Mouse (Mus musculus) urinary bladder, adult 2 months (tissue): ENCODE results near the gene Fbxw5. TPM values are rescaled to one million over a fixed set of nuclear protein-coding genes. Genes with fewer than 3 reads are reported as not detected.
"Not testable (repeated sequence)": the region's sequence is repeated elsewhere in the genome, so short reads cannot be mapped to it uniquely, and the experiment has no call there.

Experiments used
- DNase-seq: peaks from one replicate; pipeline ENCODE4 v3.0.0; 2022; ENCODE audit warnings: low spot score
- polyA plus RNA-seq: library from polyadenylated mRNA; depleted of rRNA; stranded (reverse); fragments of >200 nt; gene quantifications from 2 replicates; pipeline ENCODE4 v1.2.3, GENCODE M21; 2012; rRNA removed

Fbxw5 gene
- polyA plus RNA-seq, 1 experiment = 15.1 TPM

GRCm38 (mm10) chr2:25509912-25510311 is 9.4 kb downstream of the Fbxw5 start:
- no peak for DNase-seq

- DNase-seq = no peak
Observed at GRCm38 (mm10) chr2:25526510-25527302, 26.2 kb downstream of the Fbxw5 start.

DNA sequence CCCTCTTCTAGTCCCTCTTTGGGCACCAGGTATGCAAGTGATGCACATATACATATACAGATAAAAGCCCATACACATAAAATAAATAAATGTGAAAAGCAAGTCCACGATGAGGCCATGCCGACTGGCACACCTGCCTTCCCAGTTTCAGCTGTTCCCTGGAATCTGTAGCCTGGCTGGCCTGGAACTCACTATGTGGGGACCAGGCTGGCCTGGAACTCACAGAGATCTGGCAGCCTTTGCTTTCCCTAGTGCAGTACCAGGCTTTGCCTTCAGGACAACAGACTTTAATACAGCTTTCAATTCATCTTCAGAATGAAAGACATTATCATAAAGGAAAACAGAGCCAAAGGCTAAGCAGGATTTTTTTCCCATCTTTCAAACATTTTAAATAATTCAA is 33.2 kb downstream of the Fbxw5 start:
- DNase-seq = no peak

- DNase-seq = no peak
Observed at GRCm38 (mm10) chr2:25534178-25534865, 33.8 kb downstream of the Fbxw5 start.

DNA sequence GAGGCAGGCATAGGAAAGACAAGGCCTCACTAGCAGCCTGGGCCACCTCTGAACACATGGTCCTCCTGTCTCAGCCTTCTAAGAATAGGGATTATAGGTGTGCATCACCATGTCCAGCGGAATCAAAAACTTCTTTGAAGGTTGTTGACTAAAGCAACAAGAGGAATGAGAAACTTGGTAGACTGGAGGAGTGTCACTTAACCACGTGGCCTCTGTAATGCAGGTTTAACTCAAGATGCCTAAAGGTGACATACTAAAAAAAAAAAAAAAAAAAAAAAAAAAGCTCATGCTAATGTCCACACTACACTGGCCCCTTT is 34.3 kb downstream of the Fbxw5 start:
- no peak for DNase-seq

GRCm38 (mm10) chr2:25536531-25536930 is 36.0 kb downstream of the Fbxw5 start:
- DNase-seq = no peak

- DNase-seq = no peak
Observed at GRCm38 (mm10) chr2:25540541-25540948, 40.0 kb downstream of the Fbxw5 start.

DNA sequence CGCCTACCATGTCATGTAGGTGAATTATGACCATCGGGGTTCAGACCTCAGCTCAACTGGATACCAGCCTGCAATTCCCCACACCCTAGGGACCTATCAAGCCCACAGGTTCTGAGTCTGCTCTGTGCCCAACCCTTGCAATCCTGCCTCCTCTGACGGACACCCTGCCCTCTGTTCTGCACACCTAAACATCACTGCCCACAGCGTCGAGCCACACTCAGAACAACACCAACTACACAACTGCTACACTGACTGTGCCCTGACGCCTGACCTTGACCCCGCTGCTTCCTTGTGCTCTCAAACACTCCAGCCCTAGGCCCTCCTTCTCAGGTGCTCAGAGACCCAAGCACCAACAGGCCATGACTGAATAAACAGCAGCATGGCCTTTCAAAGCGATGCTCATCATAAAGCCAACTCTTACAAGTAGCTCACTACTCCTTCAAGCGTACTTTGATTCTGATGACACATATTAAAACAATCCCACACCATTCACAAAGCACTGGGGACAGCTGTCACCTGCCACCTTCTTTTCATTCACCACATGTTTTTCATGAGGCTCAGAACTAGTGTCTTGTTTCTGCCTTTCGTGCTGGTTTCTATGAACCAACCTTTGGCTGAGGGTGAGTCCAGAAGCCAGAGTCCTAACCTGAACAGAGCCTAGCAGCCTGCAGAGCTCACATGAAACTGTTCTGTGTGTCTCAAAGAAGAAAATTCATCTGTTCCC is 41.3 kb downstream of the Fbxw5 start:
- DNase-seq = no peak

DNA sequence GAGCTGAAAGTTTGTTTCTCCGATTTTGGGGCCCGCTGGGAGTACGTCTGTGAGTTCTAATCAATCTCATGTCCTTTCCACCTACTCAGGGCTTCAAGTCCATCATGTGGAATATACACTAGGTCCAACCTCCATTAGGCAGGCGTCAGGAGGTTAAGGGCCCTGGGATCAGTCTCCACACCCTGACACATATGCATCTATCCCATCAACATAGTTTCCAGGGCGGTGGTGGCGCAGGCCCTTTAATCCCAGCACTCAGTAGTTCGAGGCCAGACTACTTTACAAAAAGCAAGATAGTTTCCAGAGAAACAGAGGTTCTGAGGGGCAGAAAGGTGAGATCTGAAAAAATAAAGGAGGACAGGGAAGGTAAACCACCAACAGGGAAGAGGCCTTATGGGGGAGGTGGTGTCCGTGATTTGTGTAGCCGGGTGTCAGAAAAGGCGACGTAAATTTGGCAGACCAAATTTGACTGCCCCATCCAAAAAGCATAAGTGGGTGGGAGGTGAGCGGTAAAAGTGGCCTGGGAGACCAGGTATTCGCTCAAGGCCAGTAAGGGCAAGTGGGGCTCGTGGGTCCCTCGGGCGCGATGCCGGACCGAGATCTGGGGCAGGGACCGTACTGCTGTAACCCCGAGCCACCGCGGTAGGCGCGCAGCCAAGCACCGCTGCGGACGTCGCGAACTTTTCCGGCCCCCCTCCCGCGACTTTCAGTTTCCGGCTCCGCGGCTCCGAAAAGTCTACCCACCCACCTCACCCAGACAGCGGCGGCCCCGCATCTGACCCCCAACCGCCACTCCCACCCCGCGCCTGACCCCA is 45.7 kb downstream of the Fbxw5 start:
- DNase-seq = no peak

DNA sequence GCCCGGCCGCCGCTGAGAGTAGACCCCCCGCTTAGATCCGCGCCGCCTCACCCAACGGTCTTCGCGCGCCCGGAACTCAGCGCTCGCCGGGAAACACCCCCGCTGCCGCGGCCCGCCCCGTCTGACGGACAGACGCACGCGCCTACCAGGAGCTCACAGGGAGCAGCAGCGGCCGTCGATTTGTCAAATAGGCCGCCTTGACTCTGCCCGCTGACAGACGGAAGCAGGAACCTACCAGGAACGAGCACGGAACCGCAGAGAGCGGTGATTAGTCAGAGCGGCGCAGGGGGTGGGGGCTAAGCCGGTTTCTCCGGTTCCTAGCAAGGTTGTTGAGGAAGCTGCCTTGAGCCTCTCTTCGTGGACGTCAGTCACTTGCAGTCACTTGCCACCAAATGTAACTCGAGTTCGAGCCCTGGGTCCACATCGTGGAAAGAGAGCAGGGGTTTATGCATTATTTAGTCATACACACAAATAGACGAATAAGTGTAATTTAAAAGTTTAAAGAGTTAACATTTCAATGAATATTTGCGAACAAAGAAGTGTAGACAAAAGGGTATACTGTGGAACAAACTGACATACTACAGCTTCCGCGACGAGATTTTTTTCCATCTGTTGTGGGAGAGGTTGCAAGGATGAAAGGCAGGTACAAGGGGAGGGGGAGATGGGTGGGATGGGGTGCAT is 46.4 kb downstream of the Fbxw5 start, which contains the start of gene Traf2:
Traf2 (minus strand) TSS at position 130 of the 681 bp plus-strand sequence.
- peak; percentile 97 for DNase-seq

DNA sequence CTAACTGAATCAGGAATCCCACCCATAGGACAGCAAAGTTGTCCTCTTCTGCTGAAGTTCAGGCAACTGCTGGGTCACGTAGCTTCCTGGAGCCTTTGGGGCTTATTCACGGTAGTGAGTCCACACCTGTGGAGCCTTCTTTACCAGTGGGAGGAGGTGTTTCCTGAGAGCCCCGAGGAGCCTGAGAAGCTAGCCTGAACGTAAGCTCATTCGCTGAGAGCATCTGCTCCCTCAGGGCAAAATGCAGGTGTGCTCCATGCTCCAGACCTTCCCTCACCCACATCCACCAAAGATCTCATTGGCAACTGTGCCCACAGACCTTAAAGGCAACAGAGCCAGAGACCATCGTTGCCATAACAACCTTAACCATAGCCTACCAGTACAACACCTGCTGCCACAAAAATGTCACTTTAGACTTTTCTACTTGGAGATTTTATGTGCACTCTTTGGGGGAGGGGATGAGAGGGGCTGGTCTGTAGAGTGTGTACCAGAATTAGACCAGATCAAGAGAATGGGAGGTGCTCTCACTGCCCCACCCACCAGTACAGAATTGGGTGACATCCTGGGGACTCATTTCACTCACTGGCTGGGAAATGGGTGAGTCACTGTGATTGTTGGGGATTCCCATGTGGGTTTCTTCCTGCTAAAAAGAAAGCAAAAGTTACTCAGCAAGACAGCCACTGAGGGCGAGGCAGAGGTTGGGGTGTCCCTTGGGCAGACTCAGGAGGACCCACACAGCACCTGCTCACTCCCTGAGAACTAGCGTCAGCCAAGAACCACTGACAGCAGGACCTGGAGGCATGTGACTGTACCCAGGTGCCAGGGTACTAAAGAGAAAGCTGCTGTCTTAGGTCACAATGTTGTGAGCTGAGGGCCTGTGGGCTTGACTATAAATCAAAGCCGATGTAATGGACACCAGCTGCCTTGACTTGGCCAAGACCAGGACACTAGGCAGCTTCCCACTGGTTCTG is 48.8 kb downstream of the Fbxw5 start:
- DNase-seq = no peak

DNA sequence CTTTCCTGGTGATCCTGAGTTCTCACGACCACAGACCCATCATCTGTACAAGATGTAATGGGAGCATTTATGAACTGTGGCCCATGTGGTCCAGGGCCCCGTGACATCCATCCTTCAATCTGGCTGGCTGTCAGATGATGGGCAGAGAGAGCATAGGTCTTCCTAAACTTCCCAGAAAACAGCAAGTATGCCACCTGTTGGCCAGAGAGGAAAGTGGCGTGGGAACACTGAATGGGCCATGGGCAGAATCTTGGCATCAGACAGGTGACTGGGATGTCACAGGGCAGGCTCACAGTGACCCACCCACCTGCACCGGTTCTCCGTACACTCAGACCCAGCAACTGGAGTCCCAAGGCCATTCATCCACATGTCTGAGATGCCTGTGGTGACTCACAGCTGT is 50.6 kb downstream of the Fbxw5 start:
- no peak for DNase-seq

- DNase-seq = not testable (repeated sequence)
Observed at GRCm38 (mm10) chr2:25553171-25553786, 52.7 kb downstream of the Fbxw5 start.

Other genes with a start within 250 kb of the Fbxw5 start
- gene Tmem203, start 245.3 kb upstream of the Fbxw5 start, polyA plus RNA-seq = 30.7 and 34.2 TPM in 2 replicates
- gene Tprn, start 238.1 kb upstream of the Fbxw5 start, polyA plus RNA-seq = 8.0 and 13.6 TPM in 2 replicates
- 58.8 and 84.8 TPM in 2 replicates for gene Ssna1, start 228.3 kb upstream of the Fbxw5 start, polyA plus RNA-seq
- gene Anapc2, start 228.3 kb upstream of the Fbxw5 start, polyA plus RNA-seq = 84.5 and 88.3 TPM in 2 replicates
- gene Tmem210, start 212.6 kb upstream of the Fbxw5 start, polyA plus RNA-seq = not detected in 2 replicates
- gene Lrrc26, start 210.8 kb upstream of the Fbxw5 start, polyA plus RNA-seq = 7.0 and 8.2 TPM in 2 replicates
- gene Grin1, start 181.6 kb upstream of the Fbxw5 start, polyA plus RNA-seq = 1.1 TPM in 2 replicates
- 15.2 and 22.8 TPM in 2 replicates for gene Man1b1, start 168.4 kb upstream of the Fbxw5 start, polyA plus RNA-seq
- 36.0 and 37.3 TPM in 2 replicates for gene Dpp7, start 144.4 kb upstream of the Fbxw5 start, polyA plus RNA-seq
- 36.8 and 38.3 TPM in 2 replicates for gene Uap1l1, start 135.1 kb upstream of the Fbxw5 start, polyA plus RNA-seq
- gene Sapcd2, start 128.4 kb upstream of the Fbxw5 start, polyA plus RNA-seq = 1.6 and 2.5 TPM in 2 replicates
- 104 and 107 TPM in 2 replicates for gene Entpd2, start 104.9 kb upstream of the Fbxw5 start, polyA plus RNA-seq
- gene Npdc1, start 101.4 kb upstream of the Fbxw5 start, polyA plus RNA-seq = 103 and 126 TPM in 2 replicates
- gene Fut7, start 77.5 kb upstream of the Fbxw5 start, polyA plus RNA-seq = 0.19 and 0.29 TPM in 2 replicates
- gene Abca2, start 72.0 kb upstream of the Fbxw5 start, polyA plus RNA-seq = 6.3 and 16.4 TPM in 2 replicates
- gene Clic3, start 43.9 kb upstream of the Fbxw5 start, polyA plus RNA-seq = 0.69 and 2.2 TPM in 2 replicates
- 50.8 and 61.1 TPM in 2 replicates for gene Paxx, start 39.7 kb upstream of the Fbxw5 start, polyA plus RNA-seq
- gene Ptgds, start 30.7 kb upstream of the Fbxw5 start, polyA plus RNA-seq = 0.38 and 0.74 TPM in 2 replicates
- not detected in 2 replicates for gene Lcn12, start 6.8 kb upstream of the Fbxw5 start, polyA plus RNA-seq
- gene C8g, start 969 bp downstream of the Fbxw5 start, polyA plus RNA-seq = 2.3 and 2.4 TPM in 2 replicates
- gene Traf2, start 46.2 kb downstream of the Fbxw5 start, polyA plus RNA-seq = 15.5 and 15.7 TPM in 2 replicates
- 222 and 224 TPM in 2 replicates for gene Edf1, start 57.1 kb downstream of the Fbxw5 start, polyA plus RNA-seq
- gene Mamdc4, start 74.1 kb downstream of the Fbxw5 start, polyA plus RNA-seq = 1.3 and 1.4 TPM in 2 replicates
- gene Phpt1, start 74.5 kb downstream of the Fbxw5 start, polyA plus RNA-seq = 64.2 and 75.6 TPM in 2 replicates
- 0.47 and 0.57 TPM in 2 replicates for gene Ajm1, start 81.0 kb downstream of the Fbxw5 start, polyA plus RNA-seq
- 66.5 and 73.8 TPM in 2 replicates for gene Rabl6, start 107.8 kb downstream of the Fbxw5 start, polyA plus RNA-seq
- not detected in 2 replicates for gene Ccdc183, start 116.9 kb downstream of the Fbxw5 start, polyA plus RNA-seq
- gene Tmem141, start 121.3 kb downstream of the Fbxw5 start, polyA plus RNA-seq = 55.4 and 59.7 TPM in 2 replicates
- 22.9 and 30.6 TPM in 2 replicates for gene Fcna, start 127.3 kb downstream of the Fbxw5 start, polyA plus RNA-seq
- 0.94 and 1.8 TPM in 2 replicates for gene Lcn8, start 152.4 kb downstream of the Fbxw5 start, polyA plus RNA-seq
- gene Lcn5, start 157.2 kb downstream of the Fbxw5 start, polyA plus RNA-seq = 0.32 TPM in 1 of 2 replicates, not detected in the other
- 0.36 and 0.63 TPM in 2 replicates for gene Lcn6, start 176.0 kb downstream of the Fbxw5 start, polyA plus RNA-seq
- gene Lcn10, start 182.0 kb downstream of the Fbxw5 start, polyA plus RNA-seq = 0.06 TPM in 1 of 2 replicates, not detected in the other
- gene Obp2a, start 199.3 kb downstream of the Fbxw5 start, polyA plus RNA-seq = not detected in 2 replicates
- 30.9 and 41.7 TPM in 2 replicates for gene Bmyc, start 206.0 kb downstream of the Fbxw5 start, polyA plus RNA-seq
- gene Obp2b, start 236.3 kb downstream of the Fbxw5 start, polyA plus RNA-seq = not detected in 2 replicates